Mouse (Mus musculus) limb, embryonic 14.5 days (tissue): ENCODE results near the gene Rassf1. TPM values are rescaled to one million over a fixed set of nuclear protein-coding genes. Genes with fewer than 3 reads are reported as not detected.

Experiments used
- ATAC-seq: fragments of 200-750 bp; cut with Nextera tagmentation; 2 replicates; pipeline ENCODE4 v1.8.0; 2017; ENCODE audit warnings: low read depth, moderate number of reproducible peaks, moderate TSS enrichment; ENCODE audit not compliant: low FRiP score
- DNase-seq: peaks from one replicate; pipeline ENCODE4 v3.0.0-alpha.2; 2015; ENCODE audit warnings: low spot score
- H3K27ac ChIP-seq: fragments of 300-500 bp; sonication (generic); replicated peaks from 2 replicates; pipeline ENCODE4 v1.5.1; 2014; ENCODE audit warnings: low read depth, mild to moderate bottlenecking, low read length, moderate library complexity, mixed read lengths
- H3K27me3 ChIP-seq: fragments of 300-500 bp; sonication (generic); 2 replicates; pipeline ENCODE4 v1.6.1; 2014; ENCODE audit warnings: low read length, mixed read lengths; ENCODE audit not compliant: control insufficient read depth, insufficient read depth
- H3K36me3 ChIP-seq: fragments of 300-500 bp; sonication (generic); 2 replicates; pipeline ENCODE4 v1.6.1; 2014; ENCODE audit warnings: mild to moderate bottlenecking, low read length, moderate library complexity, mixed read lengths; ENCODE audit not compliant: control insufficient read depth, insufficient read depth
- H3K4me1 ChIP-seq: fragments of 300-500 bp; sonication (generic); 2 replicates; pipeline ENCODE4 v1.6.1; 2014; ENCODE audit warnings: antibody characterized with exemption, low read length, mixed read lengths; ENCODE audit not compliant: control insufficient read depth, insufficient read depth
- H3K4me2 ChIP-seq: fragments of 300-500 bp; sonication (generic); replicated peaks from 2 replicates; pipeline ENCODE4 v1.6.1; 2014; ENCODE audit warnings: low read depth, mild to moderate bottlenecking, low read length, moderate library complexity; ENCODE audit not compliant: severe bottlenecking
- H3K4me3 ChIP-seq: fragments of 300-500 bp; sonication (generic); replicated peaks from 2 replicates; pipeline ENCODE4 v1.5.1; 2014; ENCODE audit warnings: low read length
- H3K9ac ChIP-seq: fragments of 300-500 bp; sonication (generic); 2 replicates; pipeline ENCODE4 v1.6.1; 2014; ENCODE audit warnings: mild to moderate bottlenecking, low read depth, low read length, moderate library complexity; ENCODE audit not compliant: severe bottlenecking
- H3K9me3 ChIP-seq: fragments of 300-500 bp; sonication (generic); 2 replicates; pipeline ENCODE4 v1.6.1; 2016; ENCODE audit warnings: low read length; ENCODE audit not compliant: control insufficient read depth
- POLR2A ChIP-seq: fragments of 200-500 bp; IDR thresholded peaks from 2 replicates; pipeline ENCODE4 v1.8.0; 2012; ENCODE audit warnings: inconsistent platforms, mild to moderate bottlenecking, moderate library complexity, borderline replicate concordance; ENCODE audit not compliant: insufficient read depth, insufficient read length; ENCODE audit errors: extremely low read depth
- WGBS: fragments of 180-500 bp; shearing (Covaris S2); extraction: QIAGEN DNeasy Blood & Tissue Kit; methylation state at CpG from one replicate; pipeline ENCODE4 v1.1.7; 2014; 5-methylcytosine and 5-hydroxymethylcytosine counted together
- polyA plus RNA-seq, 2 experiments: library from polyadenylated mRNA; depleted of rRNA in 1 of 2; stranded (reverse) in 1 of 2; unstranded in 1 of 2; fragments of >200 nt; fragmentation: Nextera tagmentation in 1 of 2; extraction: Ambion mirVana in 1 of 2; gene quantifications; 2 replicates each; pipeline versions ENCODE4 v1.2.1 to v1.2.3; 2012 to 2014

The Rassf1 gene
- polyA plus RNA-seq, 2 experiments = 67.6 to 74.7 TPM

GRCm38 (mm10) chr9:107590058-107590772 lies 38.9 kb downstream of the Rassf1 start:
- Histone ChIP-seq H3K27ac (no peak overlapping the region), H3K27me3 (no peaks in the 10 kb centered on the region), H3K4me1 (peaks cover 7% of the 10 kb centered on the region), H3K4me2 (no peak overlapping the region), H3K9me3 (no peaks in the 10 kb centered on the region), H3K36me3 (peaks cover 51% of the 10 kb centered on the region), H3K4me3 (no peak overlapping the region), H3K9ac (no peak overlapping the region)
- TF ChIP-seq POLR2A = no peak
- DNase-seq (no peak), ATAC-seq (no peak)
- WGBS = 92% methylated on average over 25 of the region's 25 CpGs

GRCm38 (mm10) chr9:107590773-107591060 lies 39.4 kb downstream of the Rassf1 start:
- ATAC-seq = no peak
- peaks cover 7% of the 10 kb centered on the region for H3K4me1 ChIP-seq
- H3K36me3 ChIP-seq = peaks cover 51% of the 10 kb centered on the region
- H3K9me3 ChIP-seq = no peaks in the 10 kb centered on the region
- 92% methylated on average over 6 of the region's 6 CpGs for WGBS
- H3K27ac ChIP-seq = no peak overlapping the region
- no peak for DNase-seq
- no peak overlapping the region for H3K4me3 ChIP-seq
- H3K9ac ChIP-seq = no peak overlapping the region
- no peaks in the 10 kb centered on the region for H3K27me3 ChIP-seq
- TF ChIP-seq POLR2A = no peak
- no peak overlapping the region for H3K4me2 ChIP-seq

DNA sequence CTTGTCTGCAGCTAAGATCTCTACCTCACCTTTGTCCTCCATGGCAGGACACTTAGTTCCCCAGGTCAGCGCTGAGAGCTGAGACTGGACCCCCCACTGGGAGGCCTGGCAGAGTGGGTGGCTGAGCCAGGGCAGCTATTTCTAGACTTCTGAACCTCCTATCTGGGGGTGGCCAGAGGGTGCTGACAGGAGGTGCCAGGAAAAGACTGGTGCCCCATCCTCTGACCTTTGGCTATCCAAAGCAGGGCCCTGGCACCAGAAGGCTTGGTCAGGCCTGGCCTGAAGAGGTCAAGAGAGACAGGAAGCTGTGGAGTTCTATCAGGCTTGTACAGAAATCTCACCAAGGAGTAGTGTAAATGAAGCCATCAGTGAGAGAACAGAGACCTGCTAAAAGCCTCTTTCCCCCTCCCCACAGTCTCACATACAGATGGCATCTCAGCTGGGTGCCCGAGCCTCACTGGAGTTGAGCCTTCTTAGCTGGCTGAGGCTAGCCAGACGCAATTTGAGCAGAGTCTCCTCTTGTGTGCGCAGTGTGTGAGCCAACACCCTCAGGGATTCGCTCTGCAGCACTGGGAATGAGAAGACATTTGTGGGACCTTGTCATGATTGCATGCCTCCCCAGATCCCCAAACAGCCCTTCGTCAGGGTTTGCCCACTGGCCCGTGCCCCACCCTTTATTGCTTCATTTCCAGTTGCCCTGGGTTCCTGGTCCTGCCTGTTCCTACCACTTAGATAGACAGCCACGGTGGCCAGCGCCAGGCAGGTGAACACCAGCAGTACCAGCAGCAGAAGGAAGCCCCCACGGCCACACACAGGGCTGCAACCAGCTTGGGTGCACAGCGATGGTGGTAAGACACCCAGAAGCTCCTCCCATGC lies 42.0 kb downstream of the Rassf1 start:
- peaks cover 51% of the 10 kb centered on the region for H3K36me3 ChIP-seq
- TF ChIP-seq POLR2A = no peak
- DNase-seq (no peak), ATAC-seq (no peak)
- H3K27ac ChIP-seq = no peak overlapping the region
- no peak overlapping the region for H3K4me3 ChIP-seq
- H3K9ac ChIP-seq = no peak overlapping the region
- no peak overlapping the region for H3K4me2 ChIP-seq
- H3K27me3 ChIP-seq = no peaks in the 10 kb centered on the region
- H3K4me1 ChIP-seq = peaks cover 3% of the 10 kb centered on the region
- WGBS = 78% methylated on average over 11 of the region's 11 CpGs
- no peaks in the 10 kb centered on the region for H3K9me3 ChIP-seq

- peaks cover 51% of the 10 kb centered on the region for H3K36me3 ChIP-seq
- no peak for ATAC-seq
Observed at GRCm38 (mm10) chr9:107594281-107595062, 43.1 kb downstream of the Rassf1 start.

More at GRCm38 (mm10) chr9:107594281-107595062, 43.1 kb downstream of the Rassf1 start:
- Histone ChIP-seq H3K9me3 (no peaks in the 10 kb centered on the region), H3K4me3 (no peak overlapping the region), H3K4me2 (no peak overlapping the region), H3K4me1 (no peaks in the 10 kb centered on the region), H3K9ac (no peak overlapping the region), H3K27ac (no peak overlapping the region), H3K27me3 (no peaks in the 10 kb centered on the region)
- TF ChIP-seq POLR2A = no peak
- WGBS = 75% methylated on average over 8 of the region's 8 CpGs
- DNase-seq = no peak
